Mouse (Mus musculus): Measurements from ENCODE around the gene Zfpm1. TPM values are rescaled to one million over a fixed set of nuclear protein-coding genes. Genes with fewer than 3 reads are reported as not detected.
A peak's percentile ranks its signal among the peaks of the same experiment; 100 is the strongest.

Zfpm1 gene
- polyA plus RNA-seq, 1 experiment: not detected

DNA sequence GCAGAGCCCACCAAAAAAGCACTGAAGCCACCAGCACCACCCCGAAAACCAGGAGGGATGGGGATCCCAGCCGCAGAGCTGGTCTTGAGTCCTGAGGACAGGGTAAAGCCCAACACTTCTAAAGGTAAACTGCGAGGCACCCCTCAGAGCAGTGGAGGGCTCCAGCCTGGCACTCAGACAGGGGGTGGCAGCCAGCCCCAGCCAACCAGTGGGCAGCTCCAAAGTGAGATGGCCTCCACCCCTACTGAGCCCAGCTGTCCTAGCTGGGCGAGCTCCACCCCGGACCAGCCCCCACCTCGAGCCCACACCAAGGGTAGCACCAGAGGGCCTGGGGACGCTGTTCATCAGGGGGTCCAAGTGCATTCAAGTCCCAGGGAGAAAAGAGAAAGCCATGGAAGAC is 11.4 kb upstream of the Zfpm1 start:
- TF ChIP-seq POLR2A (IDR thresholded peaks at IDR 0.05; ENCODE audit: insufficient read depth, low read depth, low read length) (no peak), CTCF (IDR thresholded peaks at IDR 0.05; ENCODE audit: insufficient read depth, low read depth, low read length) (no peak)
- 78% methylated on average over 7 of the region's 7 CpGs for WGBS

DNA sequence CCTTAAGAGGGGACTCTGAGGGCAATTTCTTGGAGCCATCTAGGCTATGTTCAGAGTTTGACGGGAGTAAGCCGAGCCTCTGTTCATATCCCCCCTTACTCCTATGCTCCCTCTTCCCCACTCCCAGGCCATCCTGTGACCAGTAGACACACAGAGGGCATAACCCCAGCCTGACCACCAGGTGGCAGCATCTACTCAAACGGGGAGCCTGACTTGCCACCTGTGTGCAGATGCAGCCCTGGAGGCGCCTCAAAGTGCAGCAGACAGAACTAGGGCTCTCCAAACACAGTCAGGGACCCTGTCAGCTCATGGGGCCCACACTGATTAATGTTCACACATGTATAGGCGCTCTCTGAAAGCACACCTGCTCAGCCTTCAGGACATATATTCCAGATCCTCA is 8.8 kb upstream of the Zfpm1 start:
- 17% methylated on average over 5 of the region's 5 CpGs for WGBS
- peak; percentile 93 for TF ChIP-seq CTCF (IDR thresholded peaks at IDR 0.05; ENCODE audit: insufficient read depth, low read depth, low read length)
- no peak for TF ChIP-seq POLR2A (IDR thresholded peaks at IDR 0.05; ENCODE audit: insufficient read depth, low read depth, low read length)
- peaks cover 23% of the 10 kb centered on the region for H3K4me1 ChIP-seq (ENCODE audit: control insufficient read depth, insufficient read depth, low read length)
- H3K27ac ChIP-seq (ENCODE audit: insufficient read depth, low read depth, low read length): no peak overlapping the region
- H3K4me3 ChIP-seq (ENCODE audit: insufficient read depth, low read depth, low read length): no peak overlapping the region

More for the DNA sequence above, 11.4 kb upstream of the Zfpm1 start:
- Histone ChIP-seq H3K27ac (ENCODE audit: insufficient read depth, low read depth, low read length) (no peak overlapping the region), H3K4me3 (ENCODE audit: insufficient read depth, low read depth, low read length) (no peak overlapping the region), H3K4me1 (ENCODE audit: control insufficient read depth, insufficient read depth, low read length) (peaks cover 34% of the 10 kb centered on the region)

DNA sequence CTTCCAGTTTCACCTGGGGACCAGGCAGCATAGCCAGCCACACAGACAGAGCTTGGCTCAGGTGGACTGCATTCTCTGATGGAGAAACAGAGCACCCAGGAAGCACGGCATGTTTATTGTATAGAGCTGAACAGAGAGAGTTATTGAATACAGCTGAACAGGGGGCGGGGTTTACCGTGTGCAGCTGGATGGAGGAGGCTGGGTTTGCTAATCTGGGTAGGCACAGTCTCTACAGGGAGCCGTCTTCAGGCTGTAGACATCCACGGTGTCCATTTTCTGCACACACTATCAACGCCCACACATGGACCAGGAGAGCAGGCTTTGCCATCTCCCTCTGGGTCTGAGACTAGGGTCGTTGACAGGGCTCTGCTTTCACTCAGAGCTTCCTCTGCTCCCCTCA is 8.1 kb upstream of the Zfpm1 start:
- no peak overlapping the region for H3K27ac ChIP-seq (ENCODE audit: insufficient read depth, low read depth, low read length)
- TF ChIP-seq CTCF (IDR thresholded peaks at IDR 0.05; ENCODE audit: insufficient read depth, low read depth, low read length): no peak
- TF ChIP-seq POLR2A (IDR thresholded peaks at IDR 0.05; ENCODE audit: insufficient read depth, low read depth, low read length): no peak
- WGBS: 23% methylated on average over 7 of the region's 7 CpGs
- H3K4me1 ChIP-seq (ENCODE audit: control insufficient read depth, insufficient read depth, low read length): peaks cover 21% of the 10 kb centered on the region
- H3K4me3 ChIP-seq (ENCODE audit: insufficient read depth, low read depth, low read length): no peak overlapping the region

DNA sequence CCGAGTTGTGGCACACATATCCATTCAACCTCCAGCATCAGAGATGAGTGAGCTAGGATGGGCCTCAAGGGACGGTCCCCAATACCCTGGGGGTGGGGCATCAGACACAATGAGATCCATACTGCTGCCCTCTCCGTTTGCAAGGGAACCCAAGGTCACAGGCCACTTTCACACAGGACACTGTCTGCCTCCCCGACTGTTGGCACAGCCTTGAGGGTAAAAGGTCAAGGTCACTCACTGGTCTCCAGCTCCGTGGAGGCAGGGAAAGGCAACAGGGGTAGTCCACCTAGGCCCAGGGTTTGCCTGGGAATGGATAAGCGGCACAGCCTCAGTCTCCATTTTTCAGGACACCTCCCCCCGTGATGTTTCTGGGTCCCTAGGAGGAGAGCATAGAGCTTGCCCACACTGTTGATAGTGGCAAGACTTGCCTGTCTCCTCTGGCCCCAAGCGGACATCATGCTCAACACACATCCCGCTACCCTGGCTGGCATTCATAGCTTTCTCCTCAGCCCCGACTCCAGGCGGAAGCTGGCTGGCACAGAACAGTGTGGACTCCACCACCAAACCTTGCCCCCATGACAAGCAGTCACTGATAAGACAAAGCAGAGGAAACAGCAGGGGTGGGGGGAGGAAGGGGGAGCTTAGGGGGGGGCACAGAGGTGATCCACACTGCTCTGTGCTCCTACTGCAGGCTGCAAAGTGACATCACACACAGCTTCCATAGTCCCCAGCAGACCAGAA is 7.1 kb upstream of the Zfpm1 start:
- no peak overlapping the region for H3K4me3 ChIP-seq (ENCODE audit: insufficient read depth, low read depth, low read length)
- 77% methylated on average over 11 of the region's 11 CpGs for WGBS
- TF ChIP-seq POLR2A (IDR thresholded peaks at IDR 0.05; ENCODE audit: insufficient read depth, low read depth, low read length): no peak
- no peak for TF ChIP-seq CTCF (IDR thresholded peaks at IDR 0.05; ENCODE audit: insufficient read depth, low read depth, low read length)
- H3K4me1 ChIP-seq (ENCODE audit: control insufficient read depth, insufficient read depth, low read length): peaks cover 16% of the 10 kb centered on the region; the same call in 1 of the 2 replicates
- H3K27ac ChIP-seq (ENCODE audit: insufficient read depth, low read depth, low read length): no peak overlapping the region

DNA sequence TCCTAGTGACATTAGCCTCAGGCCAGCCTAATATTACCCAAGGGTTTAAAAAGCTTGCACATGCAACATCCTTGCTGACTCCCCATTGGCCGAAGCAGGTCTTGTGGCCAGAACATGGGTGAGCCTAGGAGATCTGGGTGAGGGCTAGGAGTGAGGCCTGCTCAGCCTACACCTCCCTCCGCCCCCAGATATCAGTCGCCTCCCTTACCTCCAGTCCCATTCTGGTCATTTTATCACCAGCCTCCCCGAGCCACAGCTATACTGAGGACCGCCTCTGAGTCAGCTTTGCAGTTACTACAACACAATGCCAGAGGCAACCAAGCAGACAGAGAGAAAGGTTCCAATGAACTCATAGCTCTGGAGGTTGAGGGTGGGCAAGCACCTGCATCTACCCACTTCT is 5.6 kb upstream of the Zfpm1 start:
- Histone ChIP-seq H3K27ac (ENCODE audit: insufficient read depth, low read depth, low read length) (no peak overlapping the region), H3K4me1 (ENCODE audit: control insufficient read depth, insufficient read depth, low read length) (peaks cover 20% of the 10 kb centered on the region), H3K4me3 (ENCODE audit: insufficient read depth, low read depth, low read length) (no peak overlapping the region)
- 93% methylated on average over 5 of the region's 5 CpGs for WGBS
- no peak for TF ChIP-seq POLR2A (IDR thresholded peaks at IDR 0.05; ENCODE audit: insufficient read depth, low read depth, low read length)
- TF ChIP-seq CTCF (IDR thresholded peaks at IDR 0.05; ENCODE audit: insufficient read depth, low read depth, low read length): no peak

DNA sequence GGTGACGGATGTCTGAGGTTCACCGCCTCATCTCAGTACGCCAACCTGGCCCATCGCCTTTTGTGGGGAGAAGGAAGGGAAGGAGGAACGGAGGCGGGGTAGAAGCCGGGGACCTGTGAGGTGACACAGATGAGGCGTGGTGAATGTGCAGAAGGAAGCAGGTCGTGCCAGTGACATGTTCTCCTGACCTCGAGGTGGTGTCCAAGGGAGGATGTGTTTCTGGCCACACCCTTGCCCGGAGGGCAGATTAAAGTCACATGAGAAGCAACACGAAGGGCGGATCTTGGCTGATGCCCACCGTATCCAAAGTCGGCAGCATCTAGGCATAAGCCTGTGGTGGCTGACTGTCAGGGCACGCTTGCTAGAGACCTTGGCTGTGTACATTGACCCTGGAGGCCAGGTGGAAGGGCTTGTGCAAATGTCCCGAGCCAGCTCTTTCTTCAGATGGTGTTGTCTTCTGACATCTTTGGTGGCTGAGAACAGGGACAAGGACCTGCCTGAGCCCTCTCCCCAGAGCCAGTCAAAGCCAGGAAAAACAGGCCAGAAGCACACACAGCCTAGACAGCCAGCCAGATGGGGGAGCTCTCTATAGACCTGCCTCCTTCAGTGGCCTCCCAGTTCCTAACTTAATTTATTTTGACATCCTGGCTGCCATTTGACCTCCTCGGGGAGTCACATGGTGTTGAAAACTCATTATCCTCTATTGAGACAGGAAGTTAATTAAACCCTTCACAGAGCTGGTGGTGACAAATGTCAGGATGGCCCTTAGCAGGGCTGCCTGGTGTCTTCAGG is 4.5 kb upstream of the Zfpm1 start:
- 81% methylated on average over 18 of the region's 18 CpGs for WGBS
- TF ChIP-seq POLR2A (IDR thresholded peaks at IDR 0.05; ENCODE audit: insufficient read depth, low read depth, low read length): no peak
- no peak for TF ChIP-seq CTCF (IDR thresholded peaks at IDR 0.05; ENCODE audit: insufficient read depth, low read depth, low read length)
- Histone ChIP-seq H3K27ac (ENCODE audit: insufficient read depth, low read depth, low read length) (no peak overlapping the region), H3K4me3 (ENCODE audit: insufficient read depth, low read depth, low read length) (no peak overlapping the region), H3K4me1 (ENCODE audit: control insufficient read depth, insufficient read depth, low read length) (peaks cover 20% of the 10 kb centered on the region)

DNA sequence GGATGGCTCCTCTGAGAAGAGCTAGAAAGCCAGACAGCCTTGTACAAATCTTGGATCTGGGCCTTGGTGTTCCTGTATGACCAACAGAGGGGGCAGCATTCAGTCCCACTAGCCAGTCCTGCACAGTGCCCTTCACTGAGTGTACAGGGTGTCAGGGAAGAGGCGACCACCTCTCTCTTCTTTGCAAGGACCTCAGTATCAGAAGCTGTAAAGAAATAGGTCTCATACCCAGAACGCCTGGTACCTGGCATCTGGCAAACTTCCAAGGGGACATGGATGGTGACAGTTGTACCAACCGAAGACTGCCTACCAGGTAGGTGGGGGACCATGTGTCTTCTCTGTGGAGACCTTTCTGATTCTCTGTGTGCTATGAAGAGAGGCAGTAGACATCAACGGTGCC is 1.8 kb upstream of the Zfpm1 start:
- no peak overlapping the region for H3K27ac ChIP-seq (ENCODE audit: insufficient read depth, low read depth, low read length)
- 87% methylated on average over 4 of the region's 4 CpGs for WGBS

DNA sequence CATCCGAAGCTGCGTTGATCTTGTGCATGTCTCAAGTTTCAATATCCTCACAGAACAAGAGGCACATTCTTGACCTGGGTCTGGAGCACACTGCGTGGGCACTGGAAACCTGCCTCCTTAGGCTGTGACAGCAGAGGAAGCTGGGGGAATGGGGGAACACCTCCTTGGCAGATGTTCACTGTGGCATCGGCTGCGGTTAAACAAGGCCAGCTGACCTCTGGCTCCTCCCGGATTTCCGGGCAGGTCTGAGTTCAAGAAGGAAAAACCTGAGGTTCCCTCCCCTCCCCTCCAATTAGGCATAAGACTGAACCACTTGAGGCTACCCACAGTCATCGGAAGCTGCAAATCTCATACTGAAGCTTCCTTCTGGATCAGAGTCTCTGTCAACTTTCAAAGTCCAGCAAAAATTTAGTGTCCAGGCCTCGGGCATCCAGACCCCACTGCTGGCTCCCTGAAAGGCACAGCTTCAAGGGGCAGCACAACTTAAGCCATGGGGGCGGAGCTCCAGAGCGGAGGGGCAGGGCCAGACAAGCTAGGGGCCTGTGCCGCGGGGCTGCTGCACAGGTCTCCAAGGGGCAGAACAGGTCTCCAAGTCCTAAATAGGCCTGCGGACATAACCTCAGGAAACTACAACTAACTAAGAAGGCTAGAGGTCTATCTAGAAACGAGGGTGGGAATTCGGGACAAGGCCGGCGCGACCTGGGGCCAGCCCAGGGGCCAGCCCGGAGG is 1.2 kb upstream of the Zfpm1 start:
- WGBS: 26% methylated on average over 20 of the region's 20 CpGs
- H3K4me3 ChIP-seq (ENCODE audit: insufficient read depth, low read depth, low read length): peak overlapping the region; percentile 16; the same call in 1 of the 2 replicates
- no peak for TF ChIP-seq CTCF (IDR thresholded peaks at IDR 0.05; ENCODE audit: insufficient read depth, low read depth, low read length)
- no peak for TF ChIP-seq POLR2A (IDR thresholded peaks at IDR 0.05; ENCODE audit: insufficient read depth, low read depth, low read length)
- no peak overlapping the region for H3K27ac ChIP-seq (ENCODE audit: insufficient read depth, low read depth, low read length)
- H3K4me1 ChIP-seq (ENCODE audit: control insufficient read depth, insufficient read depth, low read length): peaks cover 38% of the 10 kb centered on the region

More for the DNA sequence above, 1.8 kb upstream of the Zfpm1 start:
- H3K4me3 ChIP-seq (ENCODE audit: insufficient read depth, low read depth, low read length): no peak overlapping the region
- H3K4me1 ChIP-seq (ENCODE audit: control insufficient read depth, insufficient read depth, low read length): peaks cover 35% of the 10 kb centered on the region
- TF ChIP-seq CTCF (IDR thresholded peaks at IDR 0.05; ENCODE audit: insufficient read depth, low read depth, low read length) (no peak), POLR2A (IDR thresholded peaks at IDR 0.05; ENCODE audit: insufficient read depth, low read depth, low read length) (no peak)

Measured in olfactory bulb, adult 2 months (tissue).